12 mouse cellular contexts compared by ENCODE assay signal in the genomic region with DNA sequence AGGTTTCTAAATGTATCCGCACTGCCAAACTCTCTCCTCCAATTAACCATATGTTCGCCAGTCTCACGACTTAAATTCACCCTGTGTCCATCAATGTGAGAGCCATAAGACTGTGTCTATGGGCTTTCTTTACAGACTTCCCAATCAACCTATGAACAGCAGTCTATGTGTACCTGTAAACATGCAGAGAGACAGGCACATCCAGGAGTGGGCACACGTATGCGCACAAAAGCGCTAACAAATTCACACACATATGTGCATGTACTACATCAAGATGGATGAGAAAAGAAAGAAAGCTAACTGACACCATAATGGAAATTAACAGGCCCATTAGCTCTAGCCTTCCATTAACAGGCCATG.
DNase-seq lines count a peak whose midpoint lies in the region; ATAC-seq lines count a peak whose summit lies in the region.
"Had no signal": no experiment of that assay in that cellular context is flagged by ENCODE, and none has a peak within 500 bp of the region (broad histone marks: within the 10 kb centered on the region; RNA-seq: fewer than 3 reads in every experiment).

No protein-coding gene starts in this region.

- DNase-seq in hindbrain, embryonic 10.5 days (ENCODE audit: low spot score): no peak
- DNase-seq in neural tube, embryonic 10.5 days (ENCODE audit: extremely low spot score, low spot score): no peak
- DNase-seq in limb, embryonic 11.5 days (ENCODE audit: low spot score): no peak
- DNase-seq in layer of hippocampus, adult 8-10 months (ENCODE audit: low spot score in 2 of 2): no peak
- no peak for DNase-seq in T-cell, adult 2 months (ENCODE audit: low spot score)
- DNase-seq: adrenal gland, postnatal 25 days; gastrocnemius, postnatal 36 days; thymus, postnatal 25 days had no signal

- H3K4me3 ChIP-seq in hindbrain, embryonic 13.5 days: no peak overlapping the region
- H3K4me3 ChIP-seq in hindbrain, embryonic 10.5 days: no peak overlapping the region
- H3K4me3 ChIP-seq in neural tube, embryonic 12.5 days: no peak overlapping the region
- no peak overlapping the region for H3K4me3 ChIP-seq in limb, embryonic 11.5 days (ENCODE audit: low read depth, low read length)
- H3K4me3 ChIP-seq in neural tube, embryonic 15.5 days (replicated peaks): no peak overlapping the region
- H3K4me3 ChIP-seq: liver, embryonic 12.5 days had no signal

- no peak overlapping the region for H3K9ac ChIP-seq in hindbrain, embryonic 13.5 days
- no peak overlapping the region for H3K9ac ChIP-seq in neural tube, embryonic 12.5 days
- no peak overlapping the region for H3K9ac ChIP-seq in limb, embryonic 11.5 days (ENCODE audit: low read length)
- H3K9ac ChIP-seq in neural tube, embryonic 15.5 days (replicated peaks): no peak overlapping the region
- H3K9ac ChIP-seq: liver, embryonic 12.5 days had no signal

- 63% methylated on average over 6 of the region's 6 CpGs for WGBS in hindbrain, embryonic 13.5 days
- 74% methylated on average over 6 of the region's 6 CpGs for WGBS in hindbrain, embryonic 10.5 days
- 72% methylated on average over 6 of the region's 6 CpGs for WGBS in neural tube, embryonic 12.5 days
- 32% methylated on average over 6 of the region's 6 CpGs for WGBS in limb, embryonic 11.5 days
- 56% methylated on average over 6 of the region's 6 CpGs for WGBS in neural tube, embryonic 15.5 days

- H3K4me1 ChIP-seq in hindbrain, embryonic 13.5 days (replicated peaks): peaks cover 21% of the 10 kb centered on the region
- peaks cover 11% of the 10 kb centered on the region; the same call in 1 of the 2 replicates for H3K4me1 ChIP-seq in hindbrain, embryonic 10.5 days (replicated peaks)
- peaks cover 10% of the 10 kb centered on the region; the same call in 1 of the 2 replicates for H3K4me1 ChIP-seq in neural tube, embryonic 12.5 days
- H3K4me1 ChIP-seq in limb, embryonic 11.5 days (ENCODE audit: control insufficient read depth, insufficient read depth, low read length): peaks cover 7% of the 10 kb centered on the region
- peaks cover 24% of the 10 kb centered on the region for H3K4me1 ChIP-seq in neural tube, embryonic 15.5 days
- H3K4me1 ChIP-seq: liver, embryonic 12.5 days had no signal

- 0 out of 2 replicates have a peak, but pooled peaks cover 4% of the 10 kb centered on the region for H3K9me3 ChIP-seq in hindbrain, embryonic 13.5 days
- no peaks in the 10 kb centered on the region for H3K9me3 ChIP-seq in hindbrain, embryonic 10.5 days
- H3K9me3 ChIP-seq in neural tube, embryonic 12.5 days: no peaks in the 10 kb centered on the region
- no peaks in the 10 kb centered on the region for H3K9me3 ChIP-seq in limb, embryonic 11.5 days (ENCODE audit: control insufficient read depth, low read length)
- H3K9me3 ChIP-seq in neural tube, embryonic 15.5 days (replicated peaks): no peaks in the 10 kb centered on the region
- H3K9me3 ChIP-seq: liver, embryonic 12.5 days had no signal

- peak overlapping the region; percentile 79 for H3K27ac ChIP-seq in hindbrain, embryonic 13.5 days
- H3K27ac ChIP-seq in hindbrain, embryonic 10.5 days: no peak overlapping the region
- H3K27ac ChIP-seq in neural tube, embryonic 12.5 days: no peak overlapping the region
- H3K27ac ChIP-seq in limb, embryonic 11.5 days (replicated peaks; ENCODE audit: low read depth, low read length): no peak overlapping the region
- peak overlapping the region; percentile 77 for H3K27ac ChIP-seq in neural tube, embryonic 15.5 days (replicated peaks)
- H3K27ac ChIP-seq: liver, embryonic 12.5 days had no signal

- H3K27me3 ChIP-seq in hindbrain, embryonic 13.5 days: no peaks in the 10 kb centered on the region
- H3K27me3 ChIP-seq in hindbrain, embryonic 10.5 days (ENCODE audit: insufficient read depth, poor library complexity, severe bottlenecking): no peaks in the 10 kb centered on the region
- 0 out of 2 replicates have a peak, but pooled peaks cover 3% of the 10 kb centered on the region for H3K27me3 ChIP-seq in neural tube, embryonic 12.5 days (replicated peaks)
- no peaks in the 10 kb centered on the region for H3K27me3 ChIP-seq in limb, embryonic 11.5 days (ENCODE audit: control insufficient read depth, insufficient read depth, low read length)
- no peaks in the 10 kb centered on the region for H3K27me3 ChIP-seq in neural tube, embryonic 15.5 days (replicated peaks)
- H3K27me3 ChIP-seq: liver, embryonic 12.5 days had no signal

- peak overlapping the region; percentile 26; the same call in 1 of the 2 replicates for H3K4me2 ChIP-seq in hindbrain, embryonic 13.5 days
- H3K4me2 ChIP-seq in neural tube, embryonic 12.5 days (replicated peaks): peak overlapping the region; percentile 25; the same call in 1 of the 2 replicates
- peak overlapping the region; percentile 18; the same call in 1 of the 2 replicates for H3K4me2 ChIP-seq in limb, embryonic 11.5 days (ENCODE audit: low read depth, severe bottlenecking)
- peak overlapping the region; percentile 48 for H3K4me2 ChIP-seq in neural tube, embryonic 15.5 days
- H3K4me2 ChIP-seq: liver, embryonic 12.5 days had no signal

- no peaks in the 10 kb centered on the region for H3K36me3 ChIP-seq in hindbrain, embryonic 13.5 days
- no peaks in the 10 kb centered on the region for H3K36me3 ChIP-seq in hindbrain, embryonic 10.5 days
- H3K36me3 ChIP-seq in neural tube, embryonic 12.5 days: no peaks in the 10 kb centered on the region
- H3K36me3 ChIP-seq in limb, embryonic 11.5 days (ENCODE audit: control insufficient read depth, insufficient read depth, low read length): no peaks in the 10 kb centered on the region
- H3K36me3 ChIP-seq in neural tube, embryonic 15.5 days: no peaks in the 10 kb centered on the region
- H3K36me3 ChIP-seq: liver, embryonic 12.5 days had no signal

- ATAC-seq in hindbrain, embryonic 13.5 days (ENCODE audit: low FRiP score): peak; percentile 39; the same call in 1 of the 2 replicates
- ATAC-seq in neural tube, embryonic 12.5 days (ENCODE audit: low FRiP score, low read depth): peak; percentile 25; the same call in 1 of the 2 replicates
- ATAC-seq in limb, embryonic 11.5 days (ENCODE audit: insufficient number of reproducible peaks, low FRiP score, low TSS enrichment, low read depth): peak; percentile 74
- peak; percentile 49; the same call in 1 of the 2 replicates for ATAC-seq in neural tube, embryonic 15.5 days (ENCODE audit: low FRiP score)
- ATAC-seq: liver, embryonic 12.5 days had no signal

Comparison
In these comparisons a context has a peak if more than half of its experiments do, and no peak if none do; other contexts are left out.
1. H3K27ac ChIP-seq: peak in hindbrain, embryonic 13.5 days (single experiment) and neural tube, embryonic 15.5 days (single experiment); none in hindbrain, embryonic 10.5 days (single experiment), neural tube, embryonic 12.5 days (single experiment) and limb, embryonic 11.5 days (single experiment).
2. Peak in every context shown above with its lines, with median percentiles within 50 percentile points of each other: ATAC-seq and H3K4me2 ChIP-seq.